Mouse (Mus musculus) erythroblast, embryonic 14.5 days (primary cell): Measurements from ENCODE around the gene Tcta. TPM values are rescaled to one million over a fixed set of nuclear protein-coding genes. Genes with fewer than 3 reads are reported as not detected.
"Not testable (repeated sequence)": the region's sequence is repeated elsewhere in the genome, so short reads cannot be mapped to it uniquely, and the experiment has no call there.

Experiments
- H3K27me3 ChIP-seq: 2 replicates; pipeline ENCODE4 v1.6.1; 2012; ENCODE audit warnings: inconsistent platforms; ENCODE audit not compliant: control insufficient read depth
- H3K36me3 ChIP-seq: 2 replicates; pipeline ENCODE4 v1.6.1; 2012; ENCODE audit warnings: mild to moderate bottlenecking, inconsistent platforms; ENCODE audit not compliant: control insufficient read depth
- H3K4me1 ChIP-seq: 2 replicates; pipeline ENCODE4 v1.6.1; 2012; ENCODE audit warnings: inconsistent platforms; ENCODE audit not compliant: control insufficient read depth
- H3K4me3 ChIP-seq: replicated peaks from 2 replicates; pipeline ENCODE3; 2012; ENCODE audit warnings: moderate library complexity, mild to moderate bottlenecking, inconsistent platforms
- H3K9me3 ChIP-seq: 2 replicates; pipeline ENCODE4 v1.6.1; 2012; ENCODE audit warnings: low read length, inconsistent platforms, mixed read lengths; ENCODE audit not compliant: control insufficient read depth
- GATA1 ChIP-seq: IDR thresholded peaks from 2 replicates; pipeline ENCODE4 v1.6.1; 2012; ENCODE audit warnings: low read length, inconsistent platforms, mixed read lengths
- TAL1 ChIP-seq: IDR thresholded peaks from 3 replicates; pipeline ENCODE4 v1.6.1; 2012; ENCODE audit warnings: low read length, inconsistent platforms, mixed read lengths
- polyA plus RNA-seq: library from polyadenylated mRNA; stranded (reverse); fragments of >175 nt; gene quantifications from 2 replicates; pipeline ENCODE4 v1.2.3, GENCODE M21; 2012

Gene Tcta
- polyA plus RNA-seq, 1 experiment, result 0.16 TPM

DNA sequence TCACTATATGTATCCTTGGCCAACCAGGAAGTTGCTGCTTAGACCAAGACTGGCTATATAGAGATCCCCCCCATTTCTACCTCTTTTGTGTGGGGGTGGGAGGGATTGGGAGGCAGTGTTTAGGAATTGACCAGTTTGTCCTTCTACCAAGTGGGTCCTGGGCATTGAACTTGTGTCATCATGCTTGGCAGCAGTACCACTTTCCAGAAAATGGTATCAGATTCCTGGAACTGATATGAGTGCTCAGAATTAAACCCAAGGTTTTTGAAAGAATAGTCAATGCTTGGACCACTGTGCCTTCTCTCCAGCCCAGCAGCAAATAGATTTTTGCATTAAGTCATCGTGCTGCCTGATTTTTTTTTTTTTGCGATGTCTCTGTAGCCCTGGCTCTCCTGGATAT lies 19.9 kb upstream of the Tcta start:
- TF ChIP-seq GATA1 (0 out of 2 replicates have a peak, but pooled peaks have one; percentile 36), TAL1 (no peak)
- peaks cover 97% of the 10 kb centered on the region for H3K36me3 ChIP-seq
- H3K4me1 ChIP-seq, result peaks cover 38% of the 10 kb centered on the region

DNA sequence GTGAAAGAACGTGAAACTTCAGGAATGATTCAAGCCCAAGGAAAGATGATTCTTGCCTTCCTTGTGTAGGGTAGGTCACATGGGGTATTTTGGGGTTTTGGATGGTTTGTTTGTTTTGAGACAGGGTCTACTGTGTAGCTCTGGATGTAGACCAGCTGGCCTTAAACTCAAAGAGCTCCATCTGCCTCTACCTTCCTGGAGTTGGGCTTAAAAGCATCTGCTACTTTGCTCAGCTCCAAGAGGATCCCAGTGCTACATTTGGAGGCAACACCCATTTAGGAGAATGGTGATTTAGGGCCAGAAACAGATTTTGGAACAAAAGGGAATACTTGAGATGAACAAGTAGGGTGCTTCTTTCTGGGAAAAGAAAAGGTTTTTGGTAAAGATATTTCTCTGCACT lies 18.8 kb upstream of the Tcta start:
- Histone ChIP-seq H3K36me3 (peaks cover 97% of the 10 kb centered on the region), H3K4me3 (no peak overlapping the region), H3K9me3 (peaks cover 6% of the 10 kb centered on the region), H3K27me3 (no peaks in the 10 kb centered on the region), H3K4me1 (peaks cover 41% of the 10 kb centered on the region)
- TF ChIP-seq GATA1 (no peak), TAL1 (no peak)

More for the DNA sequence above, 19.9 kb upstream of the Tcta start:
- Histone ChIP-seq H3K4me3 (no peak overlapping the region), H3K27me3 (no peaks in the 10 kb centered on the region), H3K9me3 (peaks cover 6% of the 10 kb centered on the region)

GRCm38 (mm10) chr9:108322054-108322453 lies 16.1 kb upstream of the Tcta start:
- not testable (repeated sequence) for H3K4me3 ChIP-seq, H3K9me3 ChIP-seq, H3K27me3 ChIP-seq
- H3K36me3 ChIP-seq, result peaks cover 96% of the 10 kb centered on the region
- peaks cover 44% of the 10 kb centered on the region for H3K4me1 ChIP-seq

GRCm38 (mm10) chr9:108318462-108318861 lies 12.5 kb upstream of the Tcta start:
- Histone ChIP-seq H3K4me1 (peaks cover 36% of the 10 kb centered on the region), H3K36me3 (peaks cover 95% of the 10 kb centered on the region), H3K27me3 (no peaks in the 10 kb centered on the region), H3K9me3 (no peaks in the 10 kb centered on the region), H3K4me3 (no peak overlapping the region)
- no peak for TF ChIP-seq GATA1
- no peak for TF ChIP-seq TAL1

GRCm38 (mm10) chr9:108317572-108317971 lies 11.6 kb upstream of the Tcta start:
- H3K4me3 ChIP-seq, result no peak overlapping the region
- H3K9me3 ChIP-seq, result no peaks in the 10 kb centered on the region
- H3K36me3 ChIP-seq, result peaks cover 94% of the 10 kb centered on the region
- no peaks in the 10 kb centered on the region for H3K27me3 ChIP-seq
- H3K4me1 ChIP-seq, result peaks cover 32% of the 10 kb centered on the region
- TF ChIP-seq GATA1 (no peak), TAL1 (no peak)

GRCm38 (mm10) chr9:108308141-108308540 lies 2.2 kb upstream of the Tcta start:
- H3K4me1 ChIP-seq, result peaks cover 59% of the 10 kb centered on the region
- peaks cover 60% of the 10 kb centered on the region for H3K36me3 ChIP-seq
- no peaks in the 10 kb centered on the region for H3K9me3 ChIP-seq
- peak overlapping the region; percentile 83 for H3K4me3 ChIP-seq
- no peaks in the 10 kb centered on the region for H3K27me3 ChIP-seq
- TF ChIP-seq TAL1 (no peak), GATA1 (no peak)

DNA sequence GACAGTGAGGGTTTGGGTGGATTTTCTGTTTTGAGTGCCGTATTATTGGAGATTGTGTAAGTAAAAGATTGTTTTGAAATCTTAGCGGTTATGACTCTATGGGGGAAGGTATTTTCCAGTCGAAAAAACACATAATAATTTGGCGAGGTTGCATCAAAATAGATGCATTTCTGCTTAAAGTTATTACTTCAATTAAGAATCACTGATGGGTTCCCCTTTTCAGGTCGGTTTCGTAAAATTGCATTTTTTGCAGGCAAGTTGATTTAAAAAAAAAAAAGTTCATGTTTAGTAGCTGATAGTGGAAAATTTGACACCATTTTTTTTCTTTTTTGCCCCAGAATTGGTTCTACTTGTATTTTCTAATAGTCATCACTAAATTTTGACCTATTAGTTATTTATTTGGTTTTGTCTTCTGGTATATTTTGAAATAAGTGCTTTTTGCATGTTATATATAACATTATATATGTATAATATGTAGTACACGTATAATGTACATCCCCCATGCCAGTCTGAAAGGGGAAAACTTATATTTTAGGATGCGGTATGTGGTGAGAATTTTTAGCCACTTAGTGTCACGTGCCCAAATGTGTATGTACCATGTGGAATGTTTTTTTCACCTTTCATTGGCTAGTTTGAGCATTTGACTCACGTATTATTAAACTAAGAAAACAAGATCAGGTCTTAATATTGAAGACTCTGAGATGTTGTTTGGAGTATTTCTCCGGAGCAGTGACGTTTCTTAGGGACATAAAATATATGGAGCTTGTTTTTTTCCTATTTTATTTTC lies 1.3 kb upstream of the Tcta start:
- H3K4me3 ChIP-seq, result peak overlapping the region; percentile 83

GRCm38 (mm10) chr9:108306571-108306980 lies 616 bp upstream of the Tcta start:
- Histone ChIP-seq H3K4me1 (peaks cover 58% of the 10 kb centered on the region), H3K27me3 (no peaks in the 10 kb centered on the region), H3K36me3 (peaks cover 58% of the 10 kb centered on the region), H3K4me3 (peak overlapping the region; percentile 83), H3K9me3 (no peaks in the 10 kb centered on the region)
- TF ChIP-seq GATA1 (no peak), TAL1 (no peak)

More for the DNA sequence above, 1.3 kb upstream of the Tcta start:
- TF ChIP-seq TAL1 (no peak), GATA1 (no peak)
- H3K9me3 ChIP-seq, result no peaks in the 10 kb centered on the region
- peaks cover 64% of the 10 kb centered on the region for H3K4me1 ChIP-seq
- H3K36me3 ChIP-seq, result peaks cover 61% of the 10 kb centered on the region
- no peaks in the 10 kb centered on the region for H3K27me3 ChIP-seq

DNA sequence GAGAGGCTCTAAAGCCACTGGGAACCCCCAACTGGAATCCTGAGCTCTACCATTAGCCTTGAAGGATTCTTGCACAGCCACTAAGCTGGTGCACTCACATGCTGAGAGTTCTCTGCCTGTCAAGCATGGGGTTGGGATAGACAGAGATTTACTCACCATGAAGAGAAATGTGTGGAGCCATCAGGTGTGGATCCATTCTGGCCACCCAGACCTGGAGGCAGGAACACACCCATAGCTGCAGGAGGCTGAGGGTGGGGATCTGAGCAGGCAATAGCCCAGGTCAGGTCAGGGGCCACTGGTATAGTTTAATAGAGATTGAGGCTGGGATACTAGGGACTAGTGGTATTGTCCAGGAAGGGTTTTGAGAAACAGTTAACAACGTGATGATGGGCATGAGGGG lies 790 bp downstream of the Tcta start:
- H3K4me1 ChIP-seq, result peaks cover 55% of the 10 kb centered on the region
- H3K36me3 ChIP-seq, result peaks cover 55% of the 10 kb centered on the region
- H3K9me3 ChIP-seq, result no peaks in the 10 kb centered on the region
- TF ChIP-seq GATA1 (no peak), TAL1 (no peak)
- no peaks in the 10 kb centered on the region for H3K27me3 ChIP-seq
- peak overlapping the region; percentile 83 for H3K4me3 ChIP-seq
